Mouse (Mus musculus) C2C12 (cell line): ENCODE measurements at regions not wholly inside any gene's neighbourhood (a gene's known extent, or its start where the extent isn't known, plus 50 kb on each side); places are given as distances from the start of the nearest gene placed in this dataset.

ENCODE experiments used
- H3K27me3 ChIP-seq: one replicate; pipeline ENCODE4 v1.6.1; 2011; ENCODE audit not compliant: control insufficient read depth, insufficient read depth, insufficient read length
- H3K36me3 ChIP-seq: one replicate; pipeline ENCODE4 v1.6.1; 2011; ENCODE audit not compliant: control insufficient read depth, insufficient read depth
- H3K4me3 ChIP-seq: one replicate; pipeline ENCODE4 v1.5.1; 2011; ENCODE audit warnings: mild to moderate bottlenecking, control low read depth; ENCODE audit not compliant: poor library complexity, insufficient read depth, severe bottlenecking
- H3K79me2 ChIP-seq: one replicate; pipeline ENCODE4 v1.6.1; 2011; ENCODE audit not compliant: control insufficient read depth, insufficient read depth
- H3K79me3 ChIP-seq: one replicate; pipeline ENCODE4 v1.6.1; 2011; ENCODE audit warnings: low read depth, control low read depth
- H3ac ChIP-seq: one replicate; pipeline ENCODE3; 2011; ENCODE audit warnings: low read depth; ENCODE audit not compliant: control insufficient read depth, insufficient read length
- CEBPB ChIP-seq: IDR thresholded peaks from one replicate; pipeline ENCODE4 v1.6.1; 2011; ENCODE audit warnings: low read depth, mild to moderate bottlenecking, control low read depth, moderate library complexity
- CTCF ChIP-seq: IDR thresholded peaks from one replicate; pipeline ENCODE4 v1.5.1; 2011; ENCODE audit not compliant: control insufficient read depth, insufficient read depth, insufficient read length
- FOSL1 ChIP-seq: IDR thresholded peaks from one replicate; pipeline ENCODE4 v1.8.0; 2011; ENCODE audit warnings: mild to moderate bottlenecking, low read length; ENCODE audit not compliant: poor library complexity, insufficient read depth, severe bottlenecking
- MAX ChIP-seq: IDR thresholded peaks from one replicate; pipeline ENCODE4 v1.6.1; 2011; ENCODE audit warnings: mild to moderate bottlenecking, control low read depth
- MYOD1 ChIP-seq: IDR thresholded peaks from one replicate; pipeline ENCODE4 v1.6.1; 2011; ENCODE audit warnings: low read depth; ENCODE audit not compliant: control insufficient read depth, insufficient read length
- MYOG ChIP-seq: IDR thresholded peaks from one replicate; pipeline ENCODE4 v1.6.1; 2011; ENCODE audit not compliant: control insufficient read depth, insufficient read length; ENCODE audit errors: extremely low read depth
- USF1 ChIP-seq: IDR thresholded peaks from one replicate; pipeline ENCODE4 v1.6.1; 2011; ENCODE audit warnings: low read depth, mild to moderate bottlenecking, control low read depth, moderate library complexity

GRCm38 (mm10) chr11:111747262-111747946 is 681.4 kb downstream of the Kcnj2 start:
- TF ChIP-seq FOSL1 (no peak), CTCF (no peak), USF1 (no peak), CEBPB (no peak), MYOG (no peak), MYOD1 (no peak), MAX (no peak)
- Histone ChIP-seq H3K79me3 (no peaks in the 10 kb centered on the region), H3K36me3 (no peaks in the 10 kb centered on the region), H3K4me3 (no peak overlapping the region), H3K79me2 (no peaks in the 10 kb centered on the region), H3ac (no peak overlapping the region), H3K27me3 (no peaks in the 10 kb centered on the region)

DNA sequence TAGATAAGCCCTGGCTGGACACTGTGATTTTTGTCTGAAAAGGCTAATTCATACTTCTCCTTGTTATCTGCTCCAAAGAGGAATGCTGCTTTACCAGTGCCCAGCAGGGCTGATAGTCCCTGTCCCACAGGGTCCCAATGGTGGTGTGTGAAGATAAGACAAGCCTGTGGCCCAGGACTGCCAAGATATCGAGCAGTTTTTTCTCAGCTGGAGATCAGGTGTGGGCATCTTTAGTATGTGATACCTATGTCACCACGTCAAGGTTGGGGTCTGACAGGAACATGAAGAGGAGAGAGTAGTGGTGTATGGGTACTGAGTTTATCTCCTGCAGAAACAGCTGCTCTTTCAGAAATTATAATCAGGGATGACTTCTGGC is 682.0 kb downstream of the Kcnj2 start:
- no peaks in the 10 kb centered on the region for H3K79me2 ChIP-seq
- H3K36me3 ChIP-seq = no peaks in the 10 kb centered on the region
- TF ChIP-seq USF1 (no peak), CTCF (no peak), MYOG (no peak), MAX (no peak), FOSL1 (no peak), CEBPB (no peak), MYOD1 (no peak)
- H3K4me3 ChIP-seq = no peak overlapping the region
- H3ac ChIP-seq = no peak overlapping the region
- H3K27me3 ChIP-seq = no peaks in the 10 kb centered on the region
- H3K79me3 ChIP-seq = no peaks in the 10 kb centered on the region

GRCm38 (mm10) chr11:111748496-111748895 is 682.5 kb downstream of the Kcnj2 start:
- Histone ChIP-seq H3K27me3 (no peaks in the 10 kb centered on the region), H3K79me3 (no peaks in the 10 kb centered on the region), H3ac (no peak overlapping the region), H3K79me2 (no peaks in the 10 kb centered on the region), H3K4me3 (no peak overlapping the region), H3K36me3 (no peaks in the 10 kb centered on the region)
- no peak for TF ChIP-seq MYOD1
- TF ChIP-seq USF1 = no peak
- TF ChIP-seq CEBPB = no peak
- no peak for TF ChIP-seq MYOG
- no peak for TF ChIP-seq CTCF
- TF ChIP-seq MAX = no peak
- no peak for TF ChIP-seq FOSL1

DNA sequence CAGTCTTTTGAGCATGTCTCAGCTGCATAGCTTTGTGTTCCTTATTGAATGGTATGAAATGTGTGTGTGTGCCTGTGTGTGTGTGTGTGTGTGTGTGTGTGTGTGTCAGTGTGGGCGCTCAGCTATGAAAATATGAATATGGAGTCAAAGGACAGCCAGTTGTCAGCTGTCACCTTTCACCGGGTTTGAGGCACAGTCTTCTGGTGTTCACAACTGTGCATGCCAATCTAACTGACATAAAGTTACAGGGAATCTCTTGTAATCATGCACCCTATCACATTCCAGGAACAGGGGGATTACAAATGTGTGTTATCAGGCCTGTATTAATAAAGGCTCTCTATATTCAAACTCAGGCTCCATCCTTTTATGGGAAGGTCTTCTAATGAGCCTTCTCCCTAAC is 688.8 kb downstream of the Kcnj2 start:
- Histone ChIP-seq H3K79me2 (no peaks in the 10 kb centered on the region), H3K4me3 (no peak overlapping the region), H3K79me3 (no peaks in the 10 kb centered on the region), H3ac (no peak overlapping the region), H3K27me3 (no peaks in the 10 kb centered on the region), H3K36me3 (no peaks in the 10 kb centered on the region)
- TF ChIP-seq CEBPB (no peak), MYOD1 (peak; percentile 29)

DNA sequence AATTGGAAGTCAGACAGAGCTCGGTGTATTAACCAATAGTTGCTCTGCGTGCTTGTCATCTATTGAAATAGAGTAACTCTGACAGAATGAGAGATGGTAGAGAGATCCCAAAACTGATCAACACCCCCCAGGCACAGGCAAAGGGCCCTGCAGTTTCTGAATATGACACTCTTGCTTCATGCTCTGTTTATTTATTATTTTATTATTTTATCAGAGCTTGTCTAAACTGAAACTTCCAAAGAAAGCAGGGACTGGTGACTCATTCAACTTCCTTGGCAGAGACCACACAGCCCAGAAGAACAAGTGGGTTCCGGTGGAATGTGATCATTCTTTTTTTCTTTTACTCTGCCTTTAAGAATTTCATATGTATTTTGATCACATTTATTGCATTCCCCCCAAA is 697.1 kb downstream of the Kcnj2 start:
- no peaks in the 10 kb centered on the region for H3K36me3 ChIP-seq
- no peaks in the 10 kb centered on the region for H3K79me2 ChIP-seq
- no peaks in the 10 kb centered on the region for H3K27me3 ChIP-seq
- H3ac ChIP-seq = no peak overlapping the region
- H3K79me3 ChIP-seq = no peaks in the 10 kb centered on the region
- TF ChIP-seq USF1 (no peak), CEBPB (peak; percentile 34)
- H3K4me3 ChIP-seq = no peak overlapping the region

DNA sequence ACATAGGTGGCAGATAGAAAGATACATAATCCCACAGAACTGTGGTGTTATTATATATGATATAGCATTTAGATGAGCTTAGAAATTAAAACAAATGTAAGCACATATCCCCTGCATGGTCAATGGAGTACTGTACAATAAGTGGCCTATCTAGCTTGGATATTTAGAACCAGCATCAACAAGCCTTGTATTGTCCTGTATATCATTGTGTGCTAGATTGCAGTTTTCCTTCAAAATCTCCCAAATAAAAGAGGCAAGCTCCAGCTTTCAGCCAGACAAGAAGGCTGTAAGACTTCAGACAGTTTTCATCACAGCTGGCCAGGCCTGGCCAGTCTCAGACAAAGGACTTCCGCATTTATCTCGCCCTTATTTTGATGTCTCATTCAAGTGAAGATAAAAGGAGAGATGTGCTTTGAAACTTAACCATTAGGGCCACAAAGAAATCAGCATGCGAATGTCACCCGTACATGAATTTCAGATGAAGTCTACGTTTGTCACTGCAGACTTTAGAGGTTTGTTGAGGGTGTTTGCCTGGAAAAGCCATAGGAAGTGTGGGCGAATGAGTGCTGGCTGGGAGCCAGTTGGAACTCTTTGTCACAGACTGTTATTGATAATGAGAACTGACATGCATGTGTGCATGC is 700.5 kb downstream of the Kcnj2 start:
- H3K27me3 ChIP-seq = no peaks in the 10 kb centered on the region
- TF ChIP-seq USF1 (no peak), MYOG (no peak)
- no peaks in the 10 kb centered on the region for H3K79me3 ChIP-seq
- no peak overlapping the region for H3K4me3 ChIP-seq
- H3K36me3 ChIP-seq = no peaks in the 10 kb centered on the region
- no peaks in the 10 kb centered on the region for H3K79me2 ChIP-seq
- no peak overlapping the region for H3ac ChIP-seq
